Mouse (Mus musculus): ENCODE measurements around the gene Nit2. TPM values are rescaled to one million over a fixed set of nuclear protein-coding genes. Genes with fewer than 3 reads are reported as not detected.
A peak's percentile ranks its signal among the peaks of the same experiment; 100 is the strongest.

Nit2 gene
- polyA plus RNA-seq, 1 experiment: 15.1 TPM

- Histone ChIP-seq H3K4me1 (ENCODE audit: control insufficient read depth, insufficient read depth, low read length) (peaks cover 2% of the 10 kb centered on the region; the same call in 1 of the 2 replicates), H3K4me3 (ENCODE audit: insufficient read depth, low read length) (no peak overlapping the region), H3K27ac (ENCODE audit: insufficient read depth, low read length) (no peak overlapping the region)
- no peak for TF ChIP-seq POLR2A (IDR thresholded peaks at IDR 0.05; ENCODE audit: extremely low read depth, insufficient read depth, low read length)
- no peak for TF ChIP-seq CTCF (IDR thresholded peaks at IDR 0.05; ENCODE audit: extremely low read depth, insufficient read depth, low read length)
Observed at GRCm38 (mm10) chr16:57133611-57134010, 33.5 kb downstream of the Nit2 start.

DNA sequence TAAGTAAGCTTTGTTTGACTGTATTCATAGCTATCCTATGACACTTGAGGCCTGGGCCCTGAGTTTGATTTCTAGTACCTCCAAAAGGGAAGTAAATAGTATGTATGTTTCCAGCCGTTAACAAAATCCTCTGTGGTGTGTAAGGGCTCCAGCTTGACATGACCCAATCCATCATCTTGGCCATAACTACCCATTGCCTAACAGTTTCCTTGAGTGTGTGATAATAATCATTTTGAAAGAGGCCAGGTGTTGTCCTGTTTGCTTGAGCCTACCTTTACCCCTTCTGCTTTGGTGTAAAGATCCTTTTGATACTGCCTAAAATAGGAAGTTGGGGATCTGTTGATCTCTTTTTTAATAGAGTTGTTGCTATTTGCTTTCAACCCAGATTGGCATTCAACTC lies 34.8 kb downstream of the Nit2 start:
- Histone ChIP-seq H3K27ac (ENCODE audit: insufficient read depth, low read length) (no peak overlapping the region), H3K4me1 (ENCODE audit: control insufficient read depth, insufficient read depth, low read length) (peaks cover 2% of the 10 kb centered on the region; the same call in 1 of the 2 replicates), H3K4me3 (ENCODE audit: insufficient read depth, low read length) (no peak overlapping the region)
- no peak for TF ChIP-seq POLR2A (IDR thresholded peaks at IDR 0.05; ENCODE audit: extremely low read depth, insufficient read depth, low read length)

DNA sequence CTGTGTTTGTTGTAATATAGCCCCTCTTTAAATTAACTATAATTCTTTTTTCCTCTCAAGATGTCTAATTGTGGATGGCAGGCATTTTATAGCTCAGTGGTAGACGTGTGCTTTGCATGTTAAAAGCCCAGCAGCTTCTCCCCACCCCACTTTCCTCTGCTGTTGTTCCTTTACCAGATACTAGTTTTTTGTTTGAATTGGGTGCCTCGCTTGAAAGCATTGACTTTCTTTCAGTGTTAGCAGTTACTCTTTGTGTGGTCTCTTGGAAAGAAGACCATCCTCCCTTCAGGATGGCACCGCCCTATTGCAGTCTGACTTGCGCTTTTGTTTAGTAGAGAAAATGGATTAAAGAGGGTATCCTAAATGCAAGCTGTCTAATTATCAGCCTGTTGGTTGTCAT lies 35.6 kb downstream of the Nit2 start:
- Histone ChIP-seq H3K4me1 (ENCODE audit: control insufficient read depth, insufficient read depth, low read length) (peaks cover 2% of the 10 kb centered on the region; the same call in 1 of the 2 replicates), H3K27ac (ENCODE audit: insufficient read depth, low read length) (no peak overlapping the region), H3K4me3 (ENCODE audit: insufficient read depth, low read length) (no peak overlapping the region)
- TF ChIP-seq POLR2A (IDR thresholded peaks at IDR 0.05; ENCODE audit: extremely low read depth, insufficient read depth, low read length) (no peak), CTCF (IDR thresholded peaks at IDR 0.05; ENCODE audit: extremely low read depth, insufficient read depth, low read length) (no peak)

DNA sequence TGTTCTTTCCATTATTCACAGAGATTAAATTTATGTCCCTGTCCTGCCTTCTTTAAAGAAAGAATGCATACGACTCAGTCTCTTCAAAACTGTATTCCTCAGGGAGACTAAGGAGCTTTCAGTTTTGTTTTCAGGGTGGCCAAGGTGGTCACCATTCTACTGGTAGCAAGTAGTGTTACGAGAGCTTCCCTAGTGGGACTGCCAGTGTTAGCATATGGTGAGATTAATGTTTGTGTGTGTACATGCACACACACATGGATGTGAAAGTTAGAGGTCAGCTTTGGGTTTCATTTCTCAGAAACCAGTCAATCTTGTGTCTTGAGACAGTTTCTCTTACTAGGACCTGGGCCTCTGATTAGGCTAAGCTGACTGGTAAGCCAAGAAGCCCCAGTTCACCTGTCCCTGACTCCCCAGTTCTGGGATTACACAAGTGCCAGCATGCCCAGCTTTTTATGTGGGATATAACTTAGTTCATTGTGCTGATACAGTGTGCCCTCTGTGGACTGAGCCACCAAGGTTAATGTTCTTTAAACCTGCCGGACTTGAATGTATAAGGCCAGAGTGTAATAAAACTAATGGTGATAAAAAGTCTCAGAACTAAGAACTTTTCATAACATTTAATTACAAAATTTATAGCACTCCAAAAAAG lies 36.3 kb downstream of the Nit2 start:
- no peak for TF ChIP-seq CTCF (IDR thresholded peaks at IDR 0.05; ENCODE audit: extremely low read depth, insufficient read depth, low read length)
- TF ChIP-seq POLR2A (IDR thresholded peaks at IDR 0.05; ENCODE audit: extremely low read depth, insufficient read depth, low read length): no peak
- no peak overlapping the region for H3K27ac ChIP-seq (ENCODE audit: insufficient read depth, low read length)
- peaks cover 2% of the 10 kb centered on the region; the same call in 1 of the 2 replicates for H3K4me1 ChIP-seq (ENCODE audit: control insufficient read depth, insufficient read depth, low read length)
- no peak overlapping the region for H3K4me3 ChIP-seq (ENCODE audit: insufficient read depth, low read length)

DNA sequence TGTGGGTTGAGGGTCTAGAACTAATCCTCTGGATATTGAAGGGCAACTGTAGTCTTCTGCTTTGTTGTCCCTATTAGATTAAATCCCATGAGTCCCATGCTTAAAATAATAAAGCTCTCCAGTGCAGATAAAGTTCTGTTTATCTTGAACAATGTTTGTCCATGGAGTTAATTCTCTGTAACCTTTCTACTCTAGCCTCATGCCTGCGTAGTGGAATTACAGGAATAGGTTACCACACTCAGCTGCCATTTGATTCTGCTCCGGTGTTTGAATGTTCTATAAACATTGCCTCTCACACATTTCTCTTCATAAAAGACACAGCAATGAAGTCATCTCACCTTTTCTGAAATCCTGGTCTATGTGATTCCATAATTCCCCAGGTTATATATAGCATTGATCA lies 39.3 kb downstream of the Nit2 start:
- no peak overlapping the region for H3K27ac ChIP-seq (ENCODE audit: insufficient read depth, low read length)
- H3K4me1 ChIP-seq (ENCODE audit: control insufficient read depth, insufficient read depth, low read length): peaks cover 6% of the 10 kb centered on the region
- no peak overlapping the region for H3K4me3 ChIP-seq (ENCODE audit: insufficient read depth, low read length)
- TF ChIP-seq CTCF (IDR thresholded peaks at IDR 0.05; ENCODE audit: extremely low read depth, insufficient read depth, low read length) (no peak), POLR2A (IDR thresholded peaks at IDR 0.05; ENCODE audit: extremely low read depth, insufficient read depth, low read length) (no peak)

DNA sequence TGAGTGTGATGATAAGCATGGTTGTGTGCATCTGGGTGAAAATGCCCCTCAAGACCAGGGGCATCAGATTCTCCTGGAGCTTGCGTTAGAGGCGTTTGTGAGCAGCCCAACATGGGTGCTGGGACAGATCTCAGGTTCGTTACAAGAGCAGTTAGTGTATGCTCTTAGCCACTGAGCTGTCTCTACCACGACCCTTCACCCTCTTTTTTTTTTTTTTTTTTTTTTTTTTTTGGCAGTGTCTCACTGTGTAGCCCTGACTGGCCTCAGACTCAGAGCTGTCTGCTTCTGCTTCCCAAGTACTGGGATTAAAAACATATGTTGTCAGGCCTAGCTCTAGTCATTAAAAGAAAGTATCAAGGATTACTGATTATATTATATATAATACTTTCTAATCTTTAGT lies 40.9 kb downstream of the Nit2 start:
- Histone ChIP-seq H3K4me1 (ENCODE audit: control insufficient read depth, insufficient read depth, low read length) (peaks cover 6% of the 10 kb centered on the region), H3K4me3 (ENCODE audit: insufficient read depth, low read length) (no peak overlapping the region), H3K27ac (ENCODE audit: insufficient read depth, low read length) (no peak overlapping the region)
- TF ChIP-seq CTCF (IDR thresholded peaks at IDR 0.05; ENCODE audit: extremely low read depth, insufficient read depth, low read length): no peak
- no peak for TF ChIP-seq POLR2A (IDR thresholded peaks at IDR 0.05; ENCODE audit: extremely low read depth, insufficient read depth, low read length)

GRCm38 (mm10) chr16:57122682-57123445 lies 44.3 kb downstream of the Nit2 start:
- Histone ChIP-seq H3K4me3 (ENCODE audit: insufficient read depth, low read length) (peak overlapping the region; percentile 56; the same call in 1 of the 2 replicates), H3K4me1 (ENCODE audit: control insufficient read depth, insufficient read depth, low read length) (peaks cover 6% of the 10 kb centered on the region), H3K27ac (ENCODE audit: insufficient read depth, low read length) (no peak overlapping the region)
- TF ChIP-seq CTCF (IDR thresholded peaks at IDR 0.05; ENCODE audit: extremely low read depth, insufficient read depth, low read length) (no peak), POLR2A (IDR thresholded peaks at IDR 0.05; ENCODE audit: extremely low read depth, insufficient read depth, low read length) (no peak)

GRCm38 (mm10) chr16:57121816-57122415 lies 45.2 kb downstream of the Nit2 start:
- Histone ChIP-seq H3K27ac (ENCODE audit: insufficient read depth, low read length) (peak overlapping the region; percentile 53), H3K4me1 (ENCODE audit: control insufficient read depth, insufficient read depth, low read length) (peaks cover 6% of the 10 kb centered on the region), H3K4me3 (ENCODE audit: insufficient read depth, low read length) (peak overlapping the region; percentile 56)
- TF ChIP-seq POLR2A (IDR thresholded peaks at IDR 0.05; ENCODE audit: extremely low read depth, insufficient read depth, low read length): no peak
- TF ChIP-seq CTCF (IDR thresholded peaks at IDR 0.05; ENCODE audit: extremely low read depth, insufficient read depth, low read length): no peak

- H3K27ac ChIP-seq (ENCODE audit: insufficient read depth, low read length): peak within 1 kb of the TSS; percentile 75
- peak within 1 kb of the TSS; percentile 56 for H3K4me3 ChIP-seq (ENCODE audit: insufficient read depth, low read length)
- TF ChIP-seq POLR2A (IDR thresholded peaks at IDR 0.05; ENCODE audit: extremely low read depth, insufficient read depth, low read length) (peak; percentile 37; the same call in 1 of the 2 replicates), CTCF (IDR thresholded peaks at IDR 0.05; ENCODE audit: extremely low read depth, insufficient read depth, low read length) (no peak)
- peaks cover 6% of the 10 kb centered on the region for H3K4me1 ChIP-seq (ENCODE audit: control insufficient read depth, insufficient read depth, low read length)
Observed at GRCm38 (mm10) chr16:57120913-57121815, 46.0 kb downstream of the Nit2 start, which contains the start of gene Tomm70a. TSS of gene Tomm70a (plus strand) at chr16:57121703.
